Mouse (Mus musculus) spleen, postnatal 4 days (tissue): ENCODE measurements around the gene R3hdm2.

Source experiments
- DNase-seq, 2 experiments: peaks; one replicate each; pipeline ENCODE4 v3.0.0; 2022; ENCODE audit warnings: low spot score in 2 of 2

R3hdm2 gene

GRCm38 (mm10) chr10:127492118-127492517 is 112.0 kb downstream of the R3hdm2 start:
- no peak for DNase-seq

DNA sequence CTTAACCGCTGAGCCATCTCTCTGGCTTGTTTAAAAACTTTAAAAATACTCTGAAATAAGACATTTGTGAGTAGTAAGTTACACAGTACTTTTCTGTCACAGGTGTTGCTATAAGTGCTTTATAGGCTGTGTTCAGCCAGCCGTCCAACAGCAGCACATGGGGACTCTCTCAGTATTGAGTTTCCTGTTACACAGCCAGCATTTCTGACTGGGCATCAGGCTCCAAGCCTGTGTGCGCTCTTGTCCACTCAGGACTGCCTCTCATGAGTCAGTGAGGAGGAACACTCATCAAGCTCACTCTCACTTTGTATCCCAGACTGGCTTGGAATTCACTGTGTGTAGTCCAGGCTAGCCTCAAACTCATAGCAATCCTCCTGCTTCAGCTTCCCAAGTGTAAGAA is 116.0 kb downstream of the R3hdm2 start:
- no peak for DNase-seq

- no peak for DNase-seq
These were observed 119.4 kb downstream of the R3hdm2 start for GRCm38 (mm10) chr10:127499516-127499915.

GRCm38 (mm10) chr10:127500042-127500441 is 119.9 kb downstream of the R3hdm2 start:
- DNase-seq: no peak

GRCm38 (mm10) chr10:127500894-127501893 is 121.1 kb downstream of the R3hdm2 start, which contains the start of gene Stac3:
Gene Stac3, plus strand, starts transcription at chr10:127501686.
- no peak for DNase-seq

DNA sequence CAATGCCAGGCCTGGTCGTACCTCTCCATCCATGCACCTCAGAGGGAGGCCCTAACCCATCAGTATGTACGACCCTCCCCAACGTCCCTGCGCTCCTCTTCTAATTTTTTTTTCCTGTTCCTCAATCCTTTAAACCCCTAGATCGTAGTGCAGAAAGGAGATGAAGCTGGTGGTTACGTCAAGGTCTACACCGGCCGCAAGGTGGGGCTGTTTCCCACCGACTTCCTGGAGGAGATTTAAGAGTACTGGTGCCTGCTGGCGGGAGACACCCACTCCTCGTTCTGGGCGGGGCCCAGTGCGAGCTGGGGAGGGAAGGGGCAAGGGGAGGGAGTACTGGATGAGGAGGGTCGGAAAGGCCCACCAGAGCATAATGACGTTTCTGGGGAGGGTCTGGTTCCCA is 128.1 kb downstream of the R3hdm2 start:
- peak; percentile 78 to 91 for DNase-seq

DNA sequence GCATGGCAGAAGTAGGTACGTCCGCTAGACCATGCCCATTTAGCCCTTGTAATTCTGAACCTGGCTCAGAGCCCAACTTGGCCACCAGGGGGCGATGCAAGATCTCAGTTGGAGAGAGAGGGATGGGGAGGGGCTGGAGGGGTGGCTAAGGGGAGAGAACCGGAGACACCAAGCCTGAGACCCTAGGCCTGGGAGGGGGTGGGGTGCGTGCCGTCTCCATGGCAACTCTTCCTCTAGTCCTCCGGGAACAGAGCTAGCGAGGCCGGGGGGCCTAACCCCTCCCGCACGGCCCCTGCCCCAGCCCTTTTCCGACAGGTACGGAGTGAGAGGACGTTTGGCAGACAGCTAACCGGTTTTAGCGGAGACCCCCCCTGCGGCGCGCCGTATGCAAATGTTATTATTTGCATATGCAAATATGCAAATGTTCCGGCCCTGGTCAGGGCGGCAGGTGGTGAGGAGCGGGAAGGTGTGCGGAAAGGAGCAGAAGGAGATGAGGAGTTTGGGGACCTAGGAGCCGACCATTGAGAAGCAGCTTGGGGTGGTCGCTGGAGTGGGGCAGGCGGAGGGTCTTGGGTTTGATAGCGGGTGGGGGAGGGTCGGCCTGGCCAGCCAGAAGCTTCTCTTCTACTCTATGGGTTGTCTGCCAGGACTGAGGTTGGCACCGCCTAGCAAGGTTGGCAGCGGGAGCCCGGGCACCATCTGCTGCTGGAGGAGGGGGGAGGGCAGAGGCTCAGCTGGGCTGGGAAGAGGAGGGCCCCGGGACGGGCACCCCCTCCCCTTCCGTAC is 129.1 kb downstream of the R3hdm2 start:
- DNase-seq: peak; percentile 85 to 96

DNA sequence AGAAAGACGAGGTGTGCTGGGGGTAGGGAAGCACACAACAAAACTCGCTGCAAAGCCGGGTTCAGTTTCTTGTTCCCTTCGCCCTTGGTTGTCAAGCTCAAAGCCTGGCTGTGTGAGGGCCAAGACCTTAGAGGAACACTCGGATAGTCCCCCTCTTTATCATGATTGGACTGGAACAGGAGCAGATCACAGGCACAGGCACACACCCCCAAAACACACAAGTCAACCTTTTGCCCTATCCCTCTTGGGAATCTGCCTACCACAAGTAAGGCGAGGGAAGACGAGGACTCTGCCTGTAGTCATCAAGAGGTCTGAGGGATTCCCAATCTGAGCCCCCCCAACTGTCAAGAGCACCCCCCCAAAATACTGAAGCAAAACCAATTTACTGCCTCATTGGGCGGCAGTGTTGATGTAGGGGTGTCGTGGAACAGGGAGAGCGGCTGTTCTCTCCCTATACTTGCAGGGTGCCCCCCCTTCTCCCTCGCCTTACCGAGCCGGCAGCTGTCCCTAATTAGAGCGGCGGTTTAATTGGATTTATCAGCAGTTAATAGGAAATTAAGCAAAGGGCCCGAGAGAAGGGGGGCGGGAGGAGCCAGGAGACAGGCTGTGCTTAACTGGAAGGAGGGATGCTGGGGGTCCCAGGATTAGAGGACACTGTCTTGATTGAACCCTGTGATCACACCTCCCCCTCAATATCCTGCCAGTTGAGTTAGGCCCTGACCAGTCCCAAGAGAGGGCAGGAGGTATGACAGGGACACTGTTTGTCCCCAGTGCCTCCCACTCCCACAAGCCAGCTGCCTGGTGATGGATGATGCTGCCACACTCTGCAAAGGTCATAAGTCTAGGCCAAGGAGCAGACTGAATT is 129.9 kb downstream of the R3hdm2 start:
- DNase-seq: peak in 1 of 2 experiments; percentile 60

- peak in 1 of 2 experiments; percentile 60 for DNase-seq
These were observed 130.9 kb downstream of the R3hdm2 start for GRCm38 (mm10) chr10:127510895-127511617.

GRCm38 (mm10) chr10:127511634-127512306 is 131.6 kb downstream of the R3hdm2 start:
- DNase-seq: no peak

- no peak for DNase-seq
These were observed 132.2 kb downstream of the R3hdm2 start for GRCm38 (mm10) chr10:127512307-127512666.

DNA sequence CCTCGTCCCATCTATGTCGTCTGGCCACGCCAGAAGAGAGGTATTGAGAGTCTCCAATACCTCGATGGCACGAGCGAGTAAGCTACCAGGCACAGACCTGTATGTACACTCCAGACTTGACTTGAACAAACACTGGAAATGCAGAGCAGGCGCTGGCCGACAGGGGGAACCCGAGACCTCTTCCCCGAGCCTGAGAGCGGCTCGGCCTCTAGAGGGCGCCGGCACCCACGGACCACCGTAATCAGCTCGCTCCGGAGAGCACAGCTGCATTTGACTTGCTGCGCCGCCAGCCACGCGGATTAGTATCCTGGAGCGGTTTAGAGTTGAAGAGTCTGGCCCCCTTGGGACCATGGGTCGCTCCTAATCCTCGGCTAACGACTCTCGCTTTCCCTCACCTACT is 132.7 kb downstream of the R3hdm2 start:
- peak; percentile 92 to 99 for DNase-seq

GRCm38 (mm10) chr10:127513501-127514091 is 133.5 kb downstream of the R3hdm2 start:
- DNase-seq: no peak

- DNase-seq: no peak
These were observed 134.1 kb downstream of the R3hdm2 start for GRCm38 (mm10) chr10:127514111-127514698.

- no peak for DNase-seq
These were observed 134.6 kb downstream of the R3hdm2 start, which contains the start of gene Ndufa4l2 for GRCm38 (mm10) chr10:127514764-127515163. Gene Ndufa4l2, plus strand, starts transcription at chr10:127514967.

GRCm38 (mm10) chr10:127515271-127515982 is 135.3 kb downstream of the R3hdm2 start:
- no peak for DNase-seq

- no peak for DNase-seq
These were observed 135.9 kb downstream of the R3hdm2 start for GRCm38 (mm10) chr10:127515983-127516459.

DNA sequence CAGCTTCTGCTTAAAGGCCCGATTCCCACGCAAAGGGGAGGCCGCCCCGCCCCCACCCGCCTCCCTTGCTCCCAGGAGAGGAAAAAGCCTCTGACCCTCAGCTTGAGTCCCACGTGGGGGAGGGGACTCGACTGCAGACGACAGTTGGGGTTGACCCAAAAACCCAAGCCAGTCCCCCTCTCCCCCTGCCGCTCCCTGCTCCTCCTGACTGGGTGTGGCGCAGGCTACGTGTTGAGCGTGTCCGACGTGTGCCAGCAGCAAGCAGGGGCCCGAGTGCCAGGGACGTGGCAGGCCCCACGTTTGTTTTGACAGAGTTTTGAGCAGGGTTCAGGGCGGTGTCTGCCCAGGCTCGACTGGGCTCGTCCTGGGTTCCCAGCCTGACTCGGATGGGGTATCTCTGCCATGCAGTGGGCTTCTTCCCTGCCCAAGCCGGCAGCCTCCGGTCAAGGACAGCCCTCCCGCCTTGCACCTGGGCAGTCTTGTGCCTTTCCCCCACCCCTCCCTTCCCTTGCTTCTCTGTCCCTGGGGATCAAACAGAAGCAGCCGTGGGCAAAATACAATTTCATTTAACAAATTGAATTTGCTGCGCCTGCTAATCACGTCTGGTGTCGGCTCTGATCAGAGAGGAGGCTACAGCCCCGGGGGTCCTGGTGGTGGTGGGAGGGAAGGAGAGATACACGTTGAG is 136.6 kb downstream of the R3hdm2 start:
- no peak for DNase-seq
